22 mouse cellular contexts compared by ENCODE assay signal in genomic region chr3:135687965-135688364, GRCm38 (mm10). TPM values are rescaled to one million over a fixed set of nuclear protein-coding genes. Genes with fewer than 3 reads are reported as not detected.
DNase-seq lines count a peak whose midpoint lies in the region; ATAC-seq and TF ChIP-seq lines count a peak whose summit lies in the region.
"Had no signal": no experiment of that assay in that cellular context is flagged by ENCODE, and none has a peak within 500 bp of the region (broad histone marks: within the 10 kb centered on the region; RNA-seq: fewer than 3 reads in every experiment).

No protein-coding gene starts in this region.

- no peak for TF ChIP-seq CTCF in heart, postnatal 0 days (IDR thresholded peaks at IDR 0.05; ENCODE audit: low read depth)

- H3K4me2 ChIP-seq in heart, embryonic 11.5 days = peak overlapping the region; percentile 84
- peak overlapping the region; percentile 75 for H3K4me2 ChIP-seq in heart, postnatal 0 days (ENCODE audit: low read depth, low read length)
- H3K4me2 ChIP-seq in neural tube, embryonic 15.5 days = peak overlapping the region; percentile 79; the same call in 1 of the 2 replicates
- H3K4me2 ChIP-seq: embryonic facial prominence, embryonic 12.5 days; intestine, embryonic 15.5 days; limb, embryonic 15.5 days had no signal

- no peaks in the 10 kb centered on the region for H3K27me3 ChIP-seq in heart, embryonic 11.5 days (ENCODE audit: control insufficient read depth, insufficient read depth, low read length)
- no peaks in the 10 kb centered on the region for H3K27me3 ChIP-seq in heart, postnatal 0 days (ENCODE audit: control insufficient read depth, insufficient read depth, low read length)
- no peaks in the 10 kb centered on the region for H3K27me3 ChIP-seq in neural tube, embryonic 15.5 days (replicated peaks)
- H3K27me3 ChIP-seq: embryonic facial prominence, embryonic 12.5 days; hindbrain, embryonic 15.5 days; intestine, embryonic 15.5 days; kidney, embryonic 15.5 days had no signal

- H3K4me3 ChIP-seq in heart, embryonic 11.5 days (ENCODE audit: low read depth, low read length) = 0 out of 2 replicates have a peak overlapping the region, but pooled peaks have one; percentile 3
- H3K4me3 ChIP-seq in heart, postnatal 0 days (ENCODE audit: low read depth, low read length) = peak overlapping the region; percentile 14; the same call in 1 of the 2 replicates
- H3K4me3 ChIP-seq in neural tube, embryonic 15.5 days (replicated peaks) = no peak overlapping the region
- H3K4me3 ChIP-seq: embryonic facial prominence, embryonic 12.5 days; hindbrain, embryonic 15.5 days; intestine, embryonic 15.5 days; kidney, embryonic 15.5 days; limb, embryonic 15.5 days; midbrain, embryonic 10.5 days had no signal

- intact Hi-C loops in heart, postnatal 36 days (cut with DNase I) = no loop called here

- H3K9ac ChIP-seq in heart, embryonic 11.5 days (ENCODE audit: low read depth, low read length) = peak overlapping the region; percentile 13; the same call in 1 of the 2 replicates
- H3K9ac ChIP-seq in heart, postnatal 0 days (replicated peaks; ENCODE audit: low read depth, low read length) = peak overlapping the region; percentile 98; the same call in 1 of the 2 replicates
- no peak overlapping the region for H3K9ac ChIP-seq in neural tube, embryonic 15.5 days (replicated peaks)
- H3K9ac ChIP-seq: embryonic facial prominence, embryonic 12.5 days; hindbrain, embryonic 15.5 days; intestine, embryonic 15.5 days; kidney, embryonic 15.5 days; limb, embryonic 15.5 days had no signal

- no peaks in the 10 kb centered on the region for H3K36me3 ChIP-seq in heart, embryonic 11.5 days (ENCODE audit: control insufficient read depth, insufficient read depth, low read length)
- H3K36me3 ChIP-seq in heart, postnatal 0 days (replicated peaks; ENCODE audit: control insufficient read depth, insufficient read depth, low read length) = no peaks in the 10 kb centered on the region
- no peaks in the 10 kb centered on the region for H3K36me3 ChIP-seq in neural tube, embryonic 15.5 days
- H3K36me3 ChIP-seq: embryonic facial prominence, embryonic 12.5 days; hindbrain, embryonic 15.5 days; intestine, embryonic 15.5 days; limb, embryonic 15.5 days had no signal

- no peak for DNase-seq in heart, adult 11 months
- DNase-seq in heart, postnatal 0 days (ENCODE audit: low spot score) = no peak
- DNase-seq in heart, postnatal 36 days = no peak
- DNase-seq in neural tube, embryonic 10.5 days (ENCODE audit: extremely low spot score, low spot score) = no peak
- DNase-seq in layer of hippocampus, postnatal 25 days (ENCODE audit: extremely low spot score in 1 of 2, low spot score in 1 of 2) = no peak
- DNase-seq: adrenal gland, postnatal 14 days; B cell, adult 2 months; cerebellum, adult 9-11 months; gastrocnemius, postnatal 25 days; kidney, postnatal 4 days; lung, postnatal 4 days; thymus, adult 2 months; thymus, postnatal 4 days had no signal

- H3K9me3 ChIP-seq in heart, embryonic 11.5 days (replicated peaks; ENCODE audit: control insufficient read depth, low read length) = no peaks in the 10 kb centered on the region
- no peaks in the 10 kb centered on the region for H3K9me3 ChIP-seq in heart, postnatal 0 days (replicated peaks; ENCODE audit: control insufficient read depth, low read length)
- H3K9me3 ChIP-seq in neural tube, embryonic 15.5 days (replicated peaks) = no peaks in the 10 kb centered on the region
- H3K9me3 ChIP-seq: hindbrain, embryonic 15.5 days; intestine, embryonic 15.5 days; kidney, embryonic 15.5 days; limb, embryonic 15.5 days had no signal

- TF ChIP-seq EP300 in heart, postnatal 0 days (IDR thresholded peaks at IDR 0.05; ENCODE audit: low read depth) = no peak

- H3K4me1 ChIP-seq in heart, embryonic 11.5 days (ENCODE audit: control insufficient read depth, insufficient read depth, low read length) = peaks cover 43% of the 10 kb centered on the region
- H3K4me1 ChIP-seq in heart, postnatal 0 days (ENCODE audit: control insufficient read depth, insufficient read depth) = peaks cover 62% of the 10 kb centered on the region
- H3K4me1 ChIP-seq in neural tube, embryonic 15.5 days = peaks cover 41% of the 10 kb centered on the region

- 44% methylated on average over 9 of the region's 9 CpGs for WGBS in heart, embryonic 11.5 days (ENCODE audit: insufficient replicate concordance)
- WGBS in heart, postnatal 0 days = 45% methylated on average over 9 of the region's 9 CpGs
- 72% methylated on average over 9 of the region's 9 CpGs for WGBS in neural tube, embryonic 15.5 days

- peak overlapping the region; percentile 46; the same call in 1 of the 2 replicates for H3K27ac ChIP-seq in heart, embryonic 11.5 days (ENCODE audit: low read depth, low read length)
- H3K27ac ChIP-seq in heart, postnatal 0 days (ENCODE audit: low read depth) = peak overlapping the region; percentile 97
- no peak overlapping the region for H3K27ac ChIP-seq in neural tube, embryonic 15.5 days (replicated peaks)
- H3K27ac ChIP-seq: embryonic facial prominence, embryonic 12.5 days; hindbrain, embryonic 15.5 days; intestine, embryonic 15.5 days; kidney, embryonic 15.5 days; limb, embryonic 15.5 days; midbrain, embryonic 10.5 days; stomach, postnatal 0 days had no signal

- ATAC-seq in heart, embryonic 11.5 days (replicated peaks; ENCODE audit: insufficient number of reproducible peaks, low FRiP score, low TSS enrichment) = no peak
- no peak for ATAC-seq in heart, postnatal 0 days (ENCODE audit: insufficient read depth, low read depth)
- no peak for ATAC-seq in neural tube, embryonic 15.5 days (ENCODE audit: low FRiP score)
- ATAC-seq: intestine, embryonic 15.5 days had no signal

RNA-seq across cellular contexts. Expression of gene Nfkb1, which starts 3.4 kb away (rescaled TPM):
- 15.4 and 17.8 TPM in 2 replicates for polyA plus RNA-seq in heart, embryonic 11.5 days (2014; fragmentation: Nextera tagmentation; extraction: Ambion mirVana)
- 51.7 and 61.7 TPM in 2 replicates for total RNA-seq in heart, postnatal 0 days (2014; rRNA removed; ENCODE audit: low replicate concordance)
- polyA plus RNA-seq in heart, postnatal 0 days (2015; fragmentation: Nextera tagmentation; extraction: Ambion mirVana) = 11.9 and 12.5 TPM in 2 replicates
- 10 to 100 TPM; 36.9 to 37.9 TPM for total RNA-seq in heart, postnatal 36 days (2021)
- 7.7 and 21.5 TPM in 2 replicates for polyA plus RNA-seq in neural tube, embryonic 15.5 days (2015; fragmentation: Nextera tagmentation; extraction: Ambion mirVana)
- total RNA-seq in layer of hippocampus, postnatal 25 days (2021) = 10 to 100 TPM; 20.5 to 25.2 TPM
